ENCODE assay signal across 9 mouse cellular contexts in genomic region chr1:86502221-86503048, GRCm38 (mm10). TPM values are rescaled to one million over a fixed set of nuclear protein-coding genes. Genes with fewer than 3 reads are reported as not detected.
DNase-seq lines count a peak whose midpoint lies in the region; ATAC-seq and TF ChIP-seq lines count a peak whose summit lies in the region.
"Had no signal": no experiment of that assay in that cellular context is flagged by ENCODE, and none has a peak within 500 bp of the region (broad histone marks: within the 10 kb centered on the region; RNA-seq: fewer than 3 reads in every experiment).

No protein-coding gene starts in this region.

- no peak for TF ChIP-seq POLR2A in kidney, adult 2 months (IDR thresholded peaks at IDR 0.05; ENCODE audit: low read depth, low read length)

- no peak overlapping the region for H3K27ac ChIP-seq in kidney, adult 2 months (ENCODE audit: insufficient read depth, low read depth, low read length)
- peak overlapping the region; percentile 81 for H3K27ac ChIP-seq in hindbrain, embryonic 13.5 days
- H3K27ac ChIP-seq in midbrain, postnatal 0 days (ENCODE audit: low read depth, low read length) = peak overlapping the region; percentile 63; the same call in 1 of the 2 replicates
- H3K27ac ChIP-seq in lung, postnatal 0 days (ENCODE audit: low read length) = no peak overlapping the region
- H3K27ac ChIP-seq: macrophage had no signal

- 55% methylated on average over 15 of the region's 17 CpGs for WGBS in kidney, adult 2 months
- WGBS in hindbrain, embryonic 13.5 days = 15% methylated on average over 16 of the region's 17 CpGs
- WGBS in midbrain, postnatal 0 days = 19% methylated on average over 16 of the region's 17 CpGs
- WGBS in lung, postnatal 0 days = 36% methylated on average over 10 of the region's 17 CpGs

- no peak for ATAC-seq in hindbrain, embryonic 13.5 days (ENCODE audit: low FRiP score)
- no peak for ATAC-seq in midbrain, postnatal 0 days (ENCODE audit: low FRiP score)
- ATAC-seq in lung, postnatal 0 days = no peak

- H3K4me1 ChIP-seq in kidney, adult 2 months (ENCODE audit: control insufficient read depth, insufficient read depth, low read length) = peaks cover 39% of the 10 kb centered on the region
- peaks cover 73% of the 10 kb centered on the region for H3K4me1 ChIP-seq in hindbrain, embryonic 13.5 days (replicated peaks)
- peaks cover 14% of the 10 kb centered on the region for H3K4me1 ChIP-seq in midbrain, postnatal 0 days (ENCODE audit: insufficient read depth, low read length)
- H3K4me1 ChIP-seq in lung, postnatal 0 days (ENCODE audit: insufficient read depth, low read depth, low read length) = peaks cover 28% of the 10 kb centered on the region; the same call in 1 of the 2 replicates

- peak overlapping the region; percentile 74; the same call in 1 of the 2 replicates for H3K4me2 ChIP-seq in hindbrain, embryonic 13.5 days
- no peak overlapping the region for H3K4me2 ChIP-seq in midbrain, postnatal 0 days (ENCODE audit: low read depth, low read length, poor library complexity, severe bottlenecking)
- no peak overlapping the region for H3K4me2 ChIP-seq in lung, postnatal 0 days (replicated peaks; ENCODE audit: low read depth, low read length)

- no peaks in the 10 kb centered on the region for H3K36me3 ChIP-seq in kidney, adult 2 months (ENCODE audit: control insufficient read depth, insufficient read depth, low read length)
- no peaks in the 10 kb centered on the region for H3K36me3 ChIP-seq in hindbrain, embryonic 13.5 days
- H3K36me3 ChIP-seq in midbrain, postnatal 0 days (ENCODE audit: insufficient read depth, low read length) = no peaks in the 10 kb centered on the region
- H3K36me3 ChIP-seq in lung, postnatal 0 days (ENCODE audit: insufficient read depth, low read length) = no peaks in the 10 kb centered on the region

- TF ChIP-seq CTCF in kidney, adult 2 months (conservative IDR thresholded peaks at IDR 0.05; ENCODE audit: insufficient read depth, insufficient read length, low read depth, low read length) = no peak
- no peak for TF ChIP-seq CTCF in midbrain, postnatal 0 days (IDR thresholded peaks at IDR 0.05)
- no peak for TF ChIP-seq CTCF in lung, postnatal 0 days (IDR thresholded peaks at IDR 0.05)

- peak overlapping the region; percentile 46; the same call in 1 of the 2 replicates for H3K9ac ChIP-seq in hindbrain, embryonic 13.5 days
- H3K9ac ChIP-seq in midbrain, postnatal 0 days (replicated peaks; ENCODE audit: low read length, poor library complexity, severe bottlenecking) = no peak overlapping the region
- H3K9ac ChIP-seq in lung, postnatal 0 days (replicated peaks; ENCODE audit: low read depth) = no peak overlapping the region

- H3K27me3 ChIP-seq in kidney, adult 2 months (replicated peaks; ENCODE audit: control insufficient read depth, insufficient read depth, low read length) = no peaks in the 10 kb centered on the region
- H3K27me3 ChIP-seq in hindbrain, embryonic 13.5 days = no peaks in the 10 kb centered on the region
- no peaks in the 10 kb centered on the region for H3K27me3 ChIP-seq in midbrain, postnatal 0 days (ENCODE audit: insufficient read depth, low read length)
- no peaks in the 10 kb centered on the region for H3K27me3 ChIP-seq in lung, postnatal 0 days (replicated peaks; ENCODE audit: insufficient read depth, low read length)

- no peak overlapping the region for H3K4me3 ChIP-seq in kidney, adult 2 months (ENCODE audit: insufficient read depth, low read depth, low read length)
- H3K4me3 ChIP-seq in hindbrain, embryonic 13.5 days = no peak overlapping the region
- no peak overlapping the region for H3K4me3 ChIP-seq in midbrain, postnatal 0 days (ENCODE audit: low read depth, low read length)
- no peak overlapping the region for H3K4me3 ChIP-seq in lung, postnatal 0 days (ENCODE audit: low read depth, low read length)

- DNase-seq in kidney, adult 2 months = peak; percentile 2
- DNase-seq in kidney, postnatal 4 days = no peak
- peak; percentile 65 for DNase-seq in ZHBTc4 (ENCODE audit: low read depth, low spot score)
- DNase-seq in midbrain, postnatal 0 days (ENCODE audit: low spot score) = no peak
- no peak for DNase-seq in ovary, postnatal 36 days (ENCODE audit: low spot score)
- no peak for DNase-seq in lung, postnatal 0 days (ENCODE audit: low spot score)
- no peak for DNase-seq in adipocyte (ENCODE audit: low spot score)

- TF ChIP-seq EP300 in lung, postnatal 0 days (IDR thresholded peaks at IDR 0.05) = no peak

- H3K9me3 ChIP-seq in hindbrain, embryonic 13.5 days = no peaks in the 10 kb centered on the region
- H3K9me3 ChIP-seq in midbrain, postnatal 0 days (ENCODE audit: low read length) = no peaks in the 10 kb centered on the region
- H3K9me3 ChIP-seq in lung, postnatal 0 days (ENCODE audit: low read length) = no peaks in the 10 kb centered on the region

RNA-seq across cellular contexts. Expression of gene Ptma, which starts 24.1 kb away (rescaled TPM):
- polyA plus RNA-seq in kidney, adult 2 months (2012; rRNA removed) = 622 and 651 TPM in 2 replicates
- polyA plus RNA-seq in hindbrain, embryonic 13.5 days (2015; fragmentation: Nextera tagmentation; extraction: Ambion mirVana) = 2,123 and 2,193 TPM in 2 replicates
- total RNA-seq in midbrain, postnatal 0 days (2014; rRNA removed) = 947 and 1,050 TPM in 2 replicates
- 1,199 and 1,354 TPM in 2 replicates for polyA plus RNA-seq in midbrain, postnatal 0 days (2015; fragmentation: Nextera tagmentation; extraction: Ambion mirVana)
- 1,264 and 1,361 TPM in 2 replicates for polyA plus RNA-seq in lung, postnatal 0 days (2015; fragmentation: Nextera tagmentation; extraction: Ambion mirVana)

Comparison
In these comparisons a context has a peak if more than half of its experiments do, and no peak if none do; other contexts are left out.
1. DNase-seq: peak in kidney, adult 2 months (single experiment) and ZHBTc4 (single experiment); none in kidney, postnatal 4 days (0 of 2), midbrain, postnatal 0 days (single experiment), ovary, postnatal 36 days (single experiment), lung, postnatal 0 days (single experiment) and adipocyte (single experiment).
2. H3K27ac ChIP-seq: peak in hindbrain, embryonic 13.5 days (single experiment) and midbrain, postnatal 0 days (single experiment); none in kidney, adult 2 months (single experiment) and lung, postnatal 0 days (single experiment).